ENCODE assay signal across 8 mouse cellular contexts in genomic region chr3:129879131-129879757, GRCm38 (mm10). TPM values are rescaled to one million over a fixed set of nuclear protein-coding genes. Genes with fewer than 3 reads are reported as not detected.
DNase-seq lines count a peak whose midpoint lies in the region; ATAC-seq and TF ChIP-seq lines count a peak whose summit lies in the region.

No protein-coding gene starts in this region.

- no peak for TF ChIP-seq CTCF in spleen, adult 2 months (IDR thresholded peaks at IDR 0.05; ENCODE audit: extremely low read depth, insufficient read depth, insufficient read length, insufficient replicate concordance)
- no peak for TF ChIP-seq CTCF in lung, postnatal 0 days (IDR thresholded peaks at IDR 0.05)

- H3K9ac ChIP-seq in lung, postnatal 0 days (replicated peaks; ENCODE audit: low read depth) = peak overlapping the region; percentile 59

- H3K27ac ChIP-seq in spleen, adult 2 months (ENCODE audit: insufficient read depth, low read length) = no peak overlapping the region
- peak overlapping the region; percentile 77 for H3K27ac ChIP-seq in lung, postnatal 0 days (ENCODE audit: low read length)

- DNase-seq in spleen, adult 2 months (ENCODE audit: low read depth in 1 of 2, low spot score in 2 of 2) = no peak
- DNase-seq in spleen, adult 12 weeks (ENCODE audit: low spot score) = no peak
- peak; percentile 43 for DNase-seq in c-Kit-positive CD71-positive TER-119-positive erythroid progenitor cells, embryonic 14.5 days (ENCODE audit: low spot score)
- DNase-seq in heart, adult 8-10 months (ENCODE audit: low spot score) = peak; percentile 6
- DNase-seq in kidney, adult 8-10 months = peak; percentile 34 to 36
- peak; percentile 90 for DNase-seq in lung, postnatal 0 days (ENCODE audit: low spot score)
- peak; percentile 34 for DNase-seq in skeletal muscle tissue, adult 2 months (ENCODE audit: low read depth, low spot score)
- no peak for DNase-seq in frontal cortex, adult 2 months (ENCODE audit: extremely low spot score in 1 of 2, low spot score in 1 of 2)

- under 1% methylated on average over 25 of the region's 25 CpGs for WGBS in spleen, adult 2 months
- WGBS in lung, postnatal 0 days = under 1% methylated on average over 23 of the region's 25 CpGs

- no peak for TF ChIP-seq EP300 in lung, postnatal 0 days (IDR thresholded peaks at IDR 0.05)

- H3K36me3 ChIP-seq in spleen, adult 2 months (ENCODE audit: control insufficient read depth, insufficient read depth, low read length) = no peaks in the 10 kb centered on the region
- no peaks in the 10 kb centered on the region for H3K36me3 ChIP-seq in lung, postnatal 0 days (ENCODE audit: insufficient read depth, low read length)

- peak overlapping the region; percentile 87 for H3K4me3 ChIP-seq in spleen, adult 2 months (ENCODE audit: extremely low read depth, insufficient read depth, insufficient read length)
- H3K4me3 ChIP-seq in lung, postnatal 0 days (ENCODE audit: low read depth, low read length) = peak overlapping the region; percentile 65

- no peaks in the 10 kb centered on the region for H3K27me3 ChIP-seq in spleen, adult 2 months (ENCODE audit: control insufficient read depth, insufficient read depth, low read length)
- H3K27me3 ChIP-seq in lung, postnatal 0 days (replicated peaks; ENCODE audit: insufficient read depth, low read length) = no peaks in the 10 kb centered on the region

- peak overlapping the region; percentile 90 for H3K4me2 ChIP-seq in lung, postnatal 0 days (replicated peaks; ENCODE audit: low read depth, low read length)

- no peak for TF ChIP-seq POLR2A in spleen, adult 2 months (IDR thresholded peaks at IDR 0.05; ENCODE audit: low read depth, low read length)

- ATAC-seq in lung, postnatal 0 days = peak; percentile 75

- peaks cover 5% of the 10 kb centered on the region; the same call in 1 of the 2 replicates for H3K4me1 ChIP-seq in spleen, adult 2 months (ENCODE audit: control insufficient read depth, insufficient read depth, insufficient read length)
- H3K4me1 ChIP-seq in lung, postnatal 0 days (ENCODE audit: insufficient read depth, low read depth, low read length) = peaks cover 5% of the 10 kb centered on the region; the same call in 1 of the 2 replicates

- H3K9me3 ChIP-seq in lung, postnatal 0 days (ENCODE audit: low read length) = no peaks in the 10 kb centered on the region

RNA-seq across cellular contexts. Expression of gene Pla2g12a, which starts 0.8 kb away (rescaled TPM):
- polyA plus RNA-seq in spleen, adult 2 months (2012; rRNA removed) = 21.3 and 37.3 TPM in 2 replicates
- total RNA-seq in heart, adult 8-10 months (2022) = 10 to 100 TPM; 43.8 to 66.6 (median 45.6) TPM
- 34.0 and 43.7 TPM in 2 replicates for polyA plus RNA-seq in lung, postnatal 0 days (2015; fragmentation: Nextera tagmentation; extraction: Ambion mirVana)
- 31.4 and 33.6 TPM in 2 replicates for polyA plus RNA-seq in frontal cortex, adult 2 months (2012; rRNA removed)

RNA-seq across cellular contexts. Expression of gene Casp6, which starts 22.0 kb away (rescaled TPM):
- 19.1 and 25.2 TPM in 2 replicates for polyA plus RNA-seq in spleen, adult 2 months (2012; rRNA removed)
- total RNA-seq in heart, adult 8-10 months (2022) = 10 to 100 TPM in 3 of 4 experiments, 1 to 10 TPM in 1; 8.9 to 16.8 (median 11.6) TPM
- 76.5 and 83.4 TPM in 2 replicates for polyA plus RNA-seq in lung, postnatal 0 days (2015; fragmentation: Nextera tagmentation; extraction: Ambion mirVana)
- polyA plus RNA-seq in frontal cortex, adult 2 months (2012; rRNA removed) = 14.6 and 16.4 TPM in 2 replicates

RNA-seq across cellular contexts. Expression of gene Cfi, which starts 43.6 kb away (rescaled TPM):
- not detected in 2 replicates for polyA plus RNA-seq in spleen, adult 2 months (2012; rRNA removed)
- 1 to 10 TPM in 3 of 4 experiments, under 1 TPM in 1; 0.82 to 1.6 (median 1.1) TPM for total RNA-seq in heart, adult 8-10 months (2022)
- 1.3 and 1.5 TPM in 2 replicates for polyA plus RNA-seq in lung, postnatal 0 days (2015; fragmentation: Nextera tagmentation; extraction: Ambion mirVana)
- polyA plus RNA-seq in frontal cortex, adult 2 months (2012; rRNA removed) = 0.06 TPM in 1 of 2 replicates, not detected in the other

RNA-seq across cellular contexts. Expression of gene Gar1, which starts 48.0 kb away (rescaled TPM):
- polyA plus RNA-seq in spleen, adult 2 months (2012; rRNA removed) = 29.3 and 30.6 TPM in 2 replicates
- total RNA-seq in heart, adult 8-10 months (2022) = 10 to 100 TPM; 15.1 to 22.7 (median 21.6) TPM
- polyA plus RNA-seq in lung, postnatal 0 days (2015; fragmentation: Nextera tagmentation; extraction: Ambion mirVana) = 17.9 and 21.0 TPM in 2 replicates
- polyA plus RNA-seq in frontal cortex, adult 2 months (2012; rRNA removed) = 53.9 and 54.8 TPM in 2 replicates

RNA-seq across cellular contexts. Expression of gene Rrh, which starts 56.9 kb away (rescaled TPM):
- 0.02 TPM in 1 of 2 replicates, not detected in the other for polyA plus RNA-seq in spleen, adult 2 months (2012; rRNA removed)
- total RNA-seq in heart, adult 8-10 months (2022) = under 1 TPM in 1 of 4 experiments, not detected in 3; 0.25 TPM
- not detected in 2 replicates for polyA plus RNA-seq in lung, postnatal 0 days (2015; fragmentation: Nextera tagmentation; extraction: Ambion mirVana)
- 0.66 and 0.86 TPM in 2 replicates for polyA plus RNA-seq in frontal cortex, adult 2 months (2012; rRNA removed)

Comparison
In these comparisons a context has a peak if more than half of its experiments do, and no peak if none do; other contexts are left out.
1. DNase-seq: peak in c-Kit-positive CD71-positive TER-119-positive erythroid progenitor cells, embryonic 14.5 days (single experiment), heart, adult 8-10 months (single experiment), kidney, adult 8-10 months (2 of 2), lung, postnatal 0 days (single experiment) and skeletal muscle tissue, adult 2 months (single experiment); none in spleen, adult 2 months (0 of 2), spleen, adult 12 weeks (single experiment) and frontal cortex, adult 2 months (0 of 2).